Mouse (Mus musculus) gastrocnemius, postnatal 25 days (tissue): ENCODE results near the gene Adam11. TPM values are rescaled to one million over a fixed set of nuclear protein-coding genes. Genes with fewer than 3 reads are reported as not detected.

Experiments
- DNase-seq: peaks from one replicate; pipeline ENCODE4 v3.0.0; 2022
- total RNA-seq, 2 experiments: library from RNA; stranded (reverse); gene quantifications; 1 replicate in 1 of 2; 2 replicates in 1 of 2; pipeline ENCODE4 v1.2.3; 2021

The Adam11 gene
- total RNA-seq, 2 experiments from 2014 or later: 0.29 to 0.77 TPM

DNA sequence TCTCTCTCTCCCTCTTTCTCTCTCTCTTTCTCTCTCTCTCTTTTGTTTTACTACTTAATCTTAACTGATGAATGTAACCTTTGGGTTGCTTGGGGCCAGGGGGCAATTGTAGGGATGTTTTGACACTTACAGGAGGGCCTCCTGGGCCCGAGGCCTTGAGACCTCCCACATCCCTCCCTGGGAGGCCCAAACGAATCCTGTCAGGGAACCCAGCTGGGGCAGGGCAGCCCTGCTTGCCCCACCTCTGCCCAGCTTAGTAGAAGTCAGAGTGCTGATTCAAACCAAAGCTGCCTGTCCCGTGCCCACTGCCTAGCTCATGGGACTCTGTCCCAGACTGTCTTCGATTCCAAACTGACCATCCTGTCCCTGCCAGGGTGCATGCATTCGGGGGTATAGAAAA lies 17.4 kb downstream of the Adam11 start:
- no peak for DNase-seq

DNA sequence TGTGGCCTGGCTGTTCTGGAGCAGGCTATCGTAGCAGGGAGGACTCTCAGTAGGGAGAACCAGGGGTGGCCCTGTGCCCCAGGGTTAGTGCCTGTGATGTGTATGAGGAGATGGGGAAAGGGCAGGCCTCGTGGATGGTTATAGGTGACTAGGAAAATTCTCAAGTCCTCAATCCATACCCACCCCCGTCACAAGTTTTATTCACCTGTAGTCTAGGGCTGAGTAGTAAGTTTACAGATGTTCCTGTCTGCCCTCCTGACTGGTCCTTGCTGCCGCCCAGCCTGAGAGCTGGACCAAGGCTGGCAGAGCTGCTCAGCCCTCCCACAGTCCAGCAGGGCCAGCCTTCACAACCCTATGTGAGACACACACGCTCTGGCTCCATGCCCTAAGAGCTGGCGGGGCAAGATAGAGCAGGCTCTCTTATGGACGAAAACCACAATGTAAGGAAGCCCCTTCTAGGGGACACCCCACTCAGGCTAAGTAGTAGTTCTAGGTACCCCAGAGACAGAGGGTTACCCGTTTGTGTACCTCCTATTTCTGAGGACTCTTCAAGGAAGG lies 17.9 kb downstream of the Adam11 start:
- DNase-seq: no peak

DNA sequence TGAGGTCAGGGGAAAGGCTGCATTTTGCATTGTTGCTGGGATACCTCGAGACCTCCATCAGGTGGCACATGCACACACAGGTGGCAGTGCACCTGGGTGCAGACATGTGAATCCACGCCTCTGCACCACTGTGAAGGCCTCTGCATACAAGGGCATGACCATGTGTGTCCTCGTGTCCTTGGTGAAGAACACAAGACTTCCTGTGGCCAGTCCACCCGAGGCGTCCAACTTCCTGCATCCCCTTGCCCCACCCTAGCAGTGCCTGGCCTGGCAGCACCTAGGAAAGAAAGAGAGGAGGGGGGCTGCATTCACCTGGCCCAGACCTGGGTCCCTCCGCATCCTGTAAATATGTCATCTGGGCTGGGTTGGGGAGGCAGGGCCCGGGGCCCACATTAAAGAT lies 18.6 kb downstream of the Adam11 start:
- DNase-seq: no peak

DNA sequence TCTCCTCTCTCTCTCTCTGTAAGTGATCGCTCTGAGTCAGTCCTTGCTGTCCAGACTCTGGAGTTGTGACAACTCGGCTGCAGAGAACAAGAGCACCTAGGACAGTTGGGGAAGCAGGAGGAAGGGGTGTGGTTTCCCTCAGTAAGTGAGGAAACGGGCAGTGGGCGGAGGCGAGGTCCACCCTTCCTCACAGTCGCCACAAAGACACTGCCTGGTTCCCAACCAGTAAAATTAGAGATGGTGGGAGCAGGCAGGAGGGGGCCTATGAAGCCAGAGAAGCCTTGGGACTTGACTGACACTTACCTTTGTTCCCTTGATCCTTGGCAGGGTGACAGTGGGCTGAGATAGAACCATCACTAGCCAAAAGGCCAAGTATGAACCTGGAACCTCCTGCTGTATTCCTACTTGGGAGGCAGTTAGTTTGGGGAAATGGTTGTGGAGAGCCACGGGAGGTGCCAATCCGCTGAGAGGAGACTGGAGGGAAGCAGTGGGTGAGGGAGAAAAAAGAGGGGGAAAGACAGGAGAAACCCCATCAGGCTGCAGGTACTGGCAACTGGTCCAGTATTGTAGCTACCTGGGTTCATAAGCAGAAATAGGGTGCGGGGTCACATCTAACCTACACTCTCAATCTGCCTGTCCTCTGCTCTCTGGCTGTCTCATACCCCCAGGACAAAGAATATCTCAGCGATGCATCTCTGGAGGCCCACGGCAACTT lies 19.2 kb downstream of the Adam11 start:
- no peak for DNase-seq

DNA sequence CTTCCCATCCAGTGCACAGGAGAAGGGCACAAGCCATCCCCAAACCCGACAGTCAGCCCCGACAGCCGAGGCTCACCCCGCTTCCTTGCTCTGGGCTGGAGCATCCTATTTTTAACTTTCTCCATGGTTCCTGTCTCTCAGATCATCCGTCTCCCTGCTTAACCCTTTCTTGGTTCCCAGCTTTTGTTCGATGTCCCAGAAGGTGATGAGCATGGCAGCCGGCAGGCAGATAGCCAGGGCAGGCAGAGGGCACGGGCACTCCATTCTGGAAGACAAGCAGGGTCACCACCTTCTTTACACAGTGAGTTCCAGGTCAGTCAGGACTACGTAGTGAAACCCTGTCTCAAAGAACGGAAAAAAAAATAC lies 19.7 kb downstream of the Adam11 start:
- DNase-seq: no peak

DNA sequence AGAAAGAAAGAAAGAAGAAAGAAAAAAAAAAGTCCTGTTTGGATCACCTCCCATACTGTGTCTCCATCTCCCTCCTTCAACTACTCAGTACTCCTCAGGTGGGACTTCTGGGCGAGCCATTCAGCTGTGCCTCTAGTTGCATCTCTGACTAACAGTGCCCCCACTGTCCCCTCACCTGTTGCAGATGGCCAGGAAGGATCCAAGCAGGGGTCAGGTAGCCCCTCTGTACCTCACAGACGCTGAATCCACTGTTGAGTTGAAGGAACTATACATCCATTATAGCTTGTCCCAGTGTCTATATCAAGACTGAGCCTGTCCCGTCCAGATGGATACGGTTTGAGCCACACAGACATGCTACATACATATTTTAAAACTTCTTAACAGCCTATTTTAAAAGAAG lies 20.3 kb downstream of the Adam11 start:
- no peak for DNase-seq

DNA sequence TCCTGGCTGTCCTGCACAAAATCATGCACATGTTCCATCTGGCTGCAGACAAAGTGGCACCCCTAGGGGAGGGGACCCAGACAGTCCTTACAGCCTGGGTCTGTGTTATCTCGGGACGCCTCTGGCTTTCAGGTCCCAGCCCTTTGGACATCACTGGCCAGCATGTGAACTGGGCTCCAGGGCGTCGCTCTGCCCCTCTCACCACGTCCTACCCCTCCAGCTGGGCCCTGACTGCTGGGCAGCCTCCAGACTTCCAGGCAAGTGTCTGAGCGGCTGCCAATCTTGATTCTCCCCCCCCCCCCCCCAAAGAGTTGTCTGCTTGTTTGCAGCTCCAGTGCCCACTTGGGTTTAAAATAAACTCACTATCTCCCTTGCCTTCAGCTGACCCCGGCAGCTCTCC lies 22.2 kb downstream of the Adam11 start:
- DNase-seq: no peak

DNA sequence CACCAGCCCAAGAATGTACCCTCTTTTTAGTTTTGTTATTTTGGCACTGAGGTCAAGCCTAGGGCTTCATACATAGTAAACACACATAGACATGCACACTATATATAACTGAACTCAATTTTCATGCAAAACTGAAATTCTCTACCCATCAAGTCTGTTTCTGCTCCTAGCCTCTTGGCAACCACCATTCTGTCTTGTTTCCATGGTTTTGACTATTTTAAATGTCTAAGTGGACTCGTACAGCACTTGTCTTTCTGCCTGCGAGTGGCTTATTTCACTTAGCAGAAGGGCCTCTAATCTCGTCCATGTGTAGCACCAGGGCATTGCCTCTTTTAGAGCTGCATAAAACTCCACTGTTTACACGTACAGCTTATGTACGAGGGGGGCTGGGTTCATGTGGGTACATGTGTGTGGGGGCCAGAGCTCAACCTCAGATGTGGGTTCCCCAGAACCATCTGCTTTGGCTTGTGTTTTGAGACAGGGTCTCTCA lies 26.5 kb downstream of the Adam11 start:
- no peak for DNase-seq

DNA sequence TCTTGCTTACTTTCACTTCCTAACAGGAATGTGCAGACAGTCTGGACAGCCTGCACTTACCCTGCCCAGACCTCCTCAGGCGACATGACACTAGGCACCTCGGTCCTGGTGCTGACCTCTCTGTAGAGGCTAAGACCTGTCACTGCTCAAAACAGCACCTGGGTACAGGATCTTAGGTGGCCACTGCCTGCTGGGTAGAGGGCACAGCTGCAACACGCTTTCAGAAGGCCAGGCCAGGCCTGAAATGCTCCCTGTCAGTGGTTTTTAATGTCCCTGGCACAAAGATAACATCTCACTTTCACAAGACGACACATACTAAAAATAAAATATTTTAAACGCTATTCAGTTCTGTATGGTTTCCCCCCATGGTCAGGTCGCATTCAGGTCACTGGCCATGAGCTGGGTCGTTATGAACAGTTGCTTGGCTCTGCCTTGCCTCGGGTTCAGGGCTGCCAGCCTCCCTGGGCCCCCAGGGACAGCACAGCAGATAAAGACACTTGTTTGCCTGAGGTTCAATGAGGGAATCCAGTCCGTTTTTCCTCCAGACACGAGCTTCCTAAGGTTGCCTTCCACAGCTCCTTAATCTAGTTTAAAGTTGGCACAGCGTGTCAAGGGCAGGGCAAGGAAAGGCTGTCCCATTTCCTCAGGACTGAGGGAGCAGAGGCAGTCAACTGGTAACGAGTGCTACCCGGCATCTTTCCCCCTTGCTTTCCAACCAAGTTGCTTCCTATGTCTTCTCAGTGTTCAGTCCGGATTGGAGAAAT lies 30.6 kb downstream of the Adam11 start:
- peak; percentile 63 for DNase-seq

DNA sequence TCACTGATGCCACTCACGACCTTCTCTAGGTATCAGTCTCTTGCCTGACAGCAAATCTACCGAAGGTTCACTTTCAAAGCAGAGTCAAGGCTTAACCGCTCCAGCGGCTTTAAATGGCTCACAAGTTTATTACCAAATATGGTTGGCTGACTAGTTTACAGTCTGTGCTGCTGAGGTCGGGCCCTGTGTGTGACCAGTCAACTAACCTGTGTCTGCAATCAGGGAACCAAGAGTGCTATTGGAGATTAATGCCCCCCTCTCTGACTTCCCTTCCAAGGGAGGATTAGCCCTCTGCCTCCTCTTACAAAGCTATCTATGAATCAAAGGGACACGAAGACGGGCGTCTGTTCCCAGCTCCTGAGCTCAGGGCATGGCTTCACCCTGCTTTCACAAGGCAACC lies 32.9 kb downstream of the Adam11 start:
- DNase-seq: no peak

DNA sequence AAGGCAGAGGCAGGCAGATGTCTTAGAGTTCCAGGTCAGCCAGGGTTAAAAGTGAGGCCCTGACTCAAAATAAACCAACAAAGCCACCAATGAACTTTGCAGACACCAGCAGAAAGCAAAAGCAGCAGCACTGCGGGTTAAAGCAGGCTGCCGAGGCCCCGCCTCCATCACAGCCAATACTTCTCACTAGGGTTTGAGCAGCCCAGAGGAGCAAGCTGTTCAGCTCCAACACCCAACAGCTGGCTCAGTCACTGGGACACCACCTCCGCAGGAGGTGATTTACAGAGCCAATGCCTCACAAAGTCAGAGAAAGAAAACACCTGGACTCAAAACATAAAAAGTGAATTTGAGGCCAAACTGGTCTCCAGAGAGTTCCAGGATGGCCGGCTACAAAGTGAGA lies 42.2 kb downstream of the Adam11 start:
- no peak for DNase-seq

DNA sequence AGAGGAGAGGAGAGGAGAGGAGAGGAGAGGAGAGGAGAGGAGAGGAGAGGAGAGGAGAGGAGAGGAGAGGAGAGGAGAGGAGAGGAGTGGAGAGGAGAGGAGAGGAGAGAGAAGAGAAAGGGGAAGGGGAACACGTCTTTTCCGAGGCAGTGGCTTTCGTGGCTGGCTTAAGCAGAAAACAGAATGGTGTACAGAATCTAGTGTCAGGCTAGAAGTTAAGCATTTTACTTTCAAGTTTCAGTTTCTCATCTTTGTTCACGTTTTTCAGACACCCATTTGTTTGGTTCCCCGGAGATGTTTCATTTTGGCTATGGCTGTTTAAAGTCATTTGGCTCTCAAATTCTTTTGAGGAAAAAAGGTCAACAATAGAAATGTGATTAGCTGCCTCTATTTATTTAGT lies 47.0 kb downstream of the Adam11 start:
- DNase-seq: no peak

DNA sequence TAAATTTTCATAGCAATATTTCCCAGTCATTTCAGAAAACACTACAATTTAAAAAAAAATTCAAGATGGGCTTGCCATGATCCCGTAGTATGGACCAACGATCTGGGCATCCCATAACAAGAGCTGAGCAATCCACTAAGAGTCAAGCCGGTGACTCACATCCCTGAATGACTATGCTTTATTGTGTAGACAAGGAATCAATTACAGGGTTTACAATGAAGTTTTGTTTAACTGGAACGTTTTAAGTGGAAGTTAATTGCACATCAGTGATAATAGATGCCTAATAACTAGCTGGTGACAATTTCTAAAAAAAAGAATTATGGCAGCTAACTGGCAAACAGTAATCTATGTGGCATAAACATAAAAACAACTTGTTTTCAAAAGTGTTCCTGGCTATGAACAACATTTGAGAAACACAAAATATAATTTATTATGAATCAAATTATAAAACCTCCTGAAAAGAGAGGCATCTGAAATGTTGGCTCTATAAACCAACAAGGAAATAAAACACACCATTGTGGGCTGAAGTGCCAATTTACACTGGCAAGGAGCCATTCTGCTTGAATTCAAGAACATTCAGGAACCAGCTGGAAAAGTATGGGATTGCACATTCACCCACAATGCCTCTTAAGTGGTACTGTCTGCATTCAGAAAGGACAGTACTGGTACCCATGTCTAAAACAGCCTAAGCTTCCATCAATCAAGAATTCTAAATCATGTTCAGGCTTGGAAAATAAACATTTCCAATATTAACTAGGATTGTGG lies 49.7 kb downstream of the Adam11 start:
- no peak for DNase-seq

DNA sequence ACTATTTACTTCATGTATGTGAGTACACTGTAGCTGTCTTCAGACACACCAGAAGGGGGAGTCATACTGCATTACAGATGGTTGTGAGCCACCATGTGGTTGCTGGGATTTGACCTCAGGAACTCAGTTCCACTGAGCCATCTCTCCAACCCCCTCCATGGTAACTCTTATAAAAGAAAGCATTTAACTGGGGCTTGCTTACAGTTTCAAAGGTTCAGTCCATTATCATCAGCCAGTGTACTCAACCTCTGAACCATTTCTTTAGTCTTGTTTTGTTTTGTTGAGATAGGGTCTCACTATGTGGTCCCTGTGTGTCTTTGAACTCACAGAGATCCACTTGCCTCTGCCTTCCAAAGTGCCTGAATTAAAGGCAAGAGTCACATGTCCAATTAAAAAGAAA lies 53.6 kb downstream of the Adam11 start:
- DNase-seq: no peak

DNA sequence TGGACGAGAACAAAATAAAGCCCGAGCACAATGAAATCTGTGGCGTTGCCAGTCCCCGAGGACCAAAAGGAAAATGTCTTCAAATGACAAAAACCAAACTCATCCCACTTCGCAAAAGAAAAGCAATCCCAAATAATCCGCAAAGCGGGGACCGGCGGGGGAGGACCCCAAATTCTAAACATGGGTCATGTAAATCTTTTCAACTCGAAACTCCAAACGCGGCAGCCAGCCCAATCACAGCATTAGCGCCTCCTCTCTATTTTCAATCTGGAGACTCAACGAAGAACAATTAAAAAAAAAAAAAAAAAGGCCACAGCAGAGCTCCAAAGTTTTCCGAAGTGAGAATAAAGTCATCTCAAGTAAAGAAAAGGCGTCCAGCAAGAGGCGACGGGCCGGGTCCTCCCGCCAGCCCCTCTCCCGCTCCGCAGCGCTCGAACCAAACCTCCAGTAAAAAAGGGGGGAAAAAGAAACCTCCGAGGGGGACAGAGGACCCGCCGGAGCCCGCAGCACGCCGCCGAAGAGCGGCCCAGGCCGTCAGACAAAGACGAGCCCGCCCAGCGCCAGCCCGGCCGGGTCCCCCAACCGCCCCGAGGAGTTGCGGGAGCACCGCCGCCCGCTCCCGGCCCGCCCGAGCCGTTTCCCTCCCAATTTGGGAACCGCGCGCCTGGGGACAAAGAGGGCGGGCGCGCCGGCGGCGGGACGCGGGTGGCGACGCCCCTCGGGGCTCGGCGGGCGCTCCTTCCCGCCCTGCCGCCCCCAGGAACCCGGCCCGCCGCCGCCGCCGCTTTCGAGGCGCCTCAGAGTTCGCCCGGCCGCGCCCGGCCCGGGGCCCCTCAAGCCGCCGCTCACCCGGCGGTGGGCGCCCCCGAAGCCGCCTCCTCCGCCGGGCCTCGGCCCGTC lies 57.1 kb downstream of the Adam11 start:
- DNase-seq: no peak

DNA sequence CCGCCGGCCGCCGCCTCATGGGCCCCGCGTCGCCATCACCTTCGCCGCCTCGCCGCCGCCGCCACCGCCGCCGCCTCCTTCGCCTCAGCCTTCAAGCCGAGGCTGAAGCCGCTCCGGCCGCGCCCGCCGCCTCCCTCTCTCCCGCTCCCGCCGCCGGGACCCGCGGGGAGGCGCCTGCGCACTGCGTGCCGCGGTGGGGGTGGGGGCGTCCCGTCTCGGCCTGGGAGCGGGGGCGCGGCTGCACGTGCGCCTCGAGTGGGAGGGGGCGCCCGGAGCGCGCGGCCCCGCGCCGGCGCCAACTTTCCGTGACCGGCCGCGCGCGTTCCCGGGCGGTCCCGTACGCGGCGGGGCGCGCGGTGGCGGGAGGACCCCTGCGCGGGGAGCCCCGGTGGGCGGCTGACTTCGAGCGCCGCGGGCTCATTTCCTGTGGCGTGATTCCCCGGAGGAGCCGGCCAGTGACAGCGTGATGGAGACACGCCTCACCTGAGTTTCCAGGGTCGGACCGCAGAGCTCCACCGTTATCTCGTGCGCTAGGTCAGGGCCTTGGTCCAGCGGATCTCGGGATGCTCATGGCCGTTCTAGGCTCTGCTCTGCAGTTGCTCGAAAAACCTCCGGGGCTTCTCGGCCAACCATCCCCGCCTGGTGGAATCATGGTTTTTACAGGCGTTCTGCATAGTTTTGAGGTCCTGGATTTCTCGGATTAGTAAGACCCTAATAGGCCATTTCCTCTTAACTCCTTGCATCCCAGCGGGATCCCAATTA lies 58.0 kb downstream of the Adam11 start, which contains the start of gene Gjc1:
Gjc1 (minus strand) TSS at position 680 of the 762 bp plus-strand sequence.
- DNase-seq: peak; percentile 71

DNA sequence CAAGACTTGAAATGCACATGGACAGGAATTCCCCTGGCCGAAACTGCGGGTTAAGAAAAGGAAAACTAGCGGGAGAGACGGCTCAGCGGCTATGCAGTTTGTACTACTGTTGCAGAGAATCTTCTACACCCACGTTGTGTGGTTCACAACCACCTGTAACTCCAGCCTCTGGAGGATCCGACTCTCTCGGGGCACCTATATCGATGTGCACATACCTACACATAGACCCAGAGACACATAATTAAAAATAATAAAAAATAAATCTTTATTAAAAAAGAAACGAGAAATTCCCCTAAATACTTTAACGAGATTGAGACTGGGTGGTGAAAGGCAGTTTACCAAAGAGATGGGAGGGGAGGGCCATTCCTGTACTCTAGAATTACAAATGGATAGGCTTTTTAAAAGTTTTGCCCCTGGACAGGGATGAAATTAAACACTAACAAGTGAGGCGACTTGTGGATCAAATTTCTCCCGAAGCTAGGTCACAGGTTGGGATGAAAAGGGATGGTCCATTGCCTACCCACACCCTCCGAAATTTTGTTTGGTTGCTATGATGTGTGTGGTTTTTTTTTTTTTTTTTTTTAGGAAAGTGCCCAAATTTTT lies 58.6 kb downstream of the Adam11 start:
- DNase-seq: no peak

DNA sequence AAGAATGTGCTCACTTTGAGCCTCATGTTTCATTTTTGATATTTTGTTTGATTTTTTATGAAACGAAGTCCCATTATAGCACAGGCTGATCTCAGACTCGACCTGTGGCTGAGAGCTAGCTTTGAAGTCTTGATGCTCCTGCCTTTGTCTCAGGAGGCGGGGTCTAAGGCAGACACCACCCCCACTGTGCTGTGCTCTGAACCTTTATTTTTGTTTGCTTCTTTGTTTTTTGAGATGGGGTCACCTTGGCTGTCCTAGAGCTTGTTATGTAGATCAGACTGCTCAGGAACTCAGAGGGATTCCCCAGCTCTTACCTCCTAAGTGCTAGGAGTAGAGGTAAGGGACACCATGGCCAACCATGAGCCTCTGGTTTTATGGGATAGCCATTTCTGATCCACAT lies 59.2 kb downstream of the Adam11 start:
- DNase-seq: no peak

DNA sequence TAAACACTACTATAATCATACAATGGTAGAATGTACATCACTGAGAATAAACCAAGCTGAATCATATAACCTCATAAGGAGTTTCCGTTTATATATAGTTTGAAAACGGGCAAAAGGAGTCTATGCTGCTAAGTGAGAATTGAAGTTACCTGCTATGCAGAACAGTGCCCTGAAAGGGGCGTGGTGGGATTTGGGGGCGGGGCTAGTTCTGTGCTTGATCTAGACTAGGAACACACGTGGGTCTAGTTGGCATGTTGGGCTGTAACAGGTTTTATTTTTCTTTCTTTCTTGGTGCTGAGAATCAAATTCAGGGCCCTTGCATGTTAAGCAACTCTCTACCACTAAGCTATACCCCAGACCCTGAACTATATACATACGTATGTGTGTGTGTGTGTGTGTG lies 60.0 kb downstream of the Adam11 start:
- no peak for DNase-seq

DNA sequence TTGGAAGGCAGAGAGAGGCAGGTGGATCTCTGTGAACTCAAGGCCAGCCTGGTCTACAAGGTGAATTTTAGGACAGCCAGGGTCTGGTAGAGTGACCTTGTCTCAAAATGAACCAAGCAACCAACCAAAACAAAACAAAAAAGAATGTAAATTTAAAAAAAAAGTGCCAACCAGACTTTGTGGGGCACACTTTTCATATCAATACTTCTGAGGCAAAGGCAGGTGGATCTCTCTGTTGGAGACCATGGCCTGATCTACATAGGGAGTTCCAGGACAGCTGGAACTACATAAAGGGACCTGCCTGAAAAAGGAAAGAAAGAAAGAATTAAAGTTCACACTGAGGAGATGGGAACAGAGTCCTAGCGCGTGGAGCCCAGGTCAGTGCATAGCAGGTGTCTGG lies 65.2 kb downstream of the Adam11 start:
- DNase-seq: no peak
